Mouse (Mus musculus): ENCODE data around the gene Fam198b. TPM values are rescaled to one million over a fixed set of nuclear protein-coding genes. Genes with fewer than 3 reads are reported as not detected.

Fam198b gene
- polyA plus RNA-seq, 1 experiment = 3.0 TPM

DNA sequence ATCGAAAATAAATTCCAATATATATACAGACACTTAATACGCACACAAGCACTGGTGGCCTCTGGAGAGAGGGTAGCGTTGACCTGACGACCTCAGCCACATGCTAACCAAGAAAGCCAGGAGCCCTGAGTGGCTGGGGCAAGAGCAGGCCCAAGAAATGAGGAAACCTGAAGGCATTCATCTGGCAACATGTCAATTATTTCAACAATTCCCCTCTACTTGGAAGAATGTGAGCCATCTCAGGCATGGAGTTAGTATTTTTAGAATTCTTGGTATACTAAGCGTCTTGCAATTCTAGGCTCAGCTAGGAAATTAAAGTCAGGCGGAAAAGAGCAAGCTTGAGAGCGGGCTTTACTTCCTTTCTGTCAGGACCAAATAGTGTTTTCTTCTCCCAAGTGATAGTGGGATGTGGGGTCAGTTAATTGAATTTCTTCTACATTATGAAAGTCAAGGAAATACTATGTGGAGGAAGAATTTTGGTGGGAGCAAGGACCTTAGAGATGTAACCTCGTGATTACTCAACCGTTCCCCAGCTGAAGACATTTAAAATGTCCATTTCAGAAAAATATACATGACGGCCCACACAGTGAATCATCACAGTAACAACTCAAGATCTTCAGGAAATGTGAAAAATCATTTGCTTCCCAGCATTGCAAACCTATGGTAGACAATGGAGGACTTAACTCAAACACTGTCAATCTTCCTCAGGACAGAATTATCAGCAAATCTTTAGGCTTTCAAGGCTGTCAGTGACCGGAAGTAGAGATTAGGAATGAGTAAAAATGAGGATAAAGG is 93.5 kb downstream of the Fam198b start:
- DNase-seq (ENCODE audit: extremely low spot score in 1 of 2, low spot score in 1 of 2) = peak in 1 of 2 experiments; percentile 64

DNA sequence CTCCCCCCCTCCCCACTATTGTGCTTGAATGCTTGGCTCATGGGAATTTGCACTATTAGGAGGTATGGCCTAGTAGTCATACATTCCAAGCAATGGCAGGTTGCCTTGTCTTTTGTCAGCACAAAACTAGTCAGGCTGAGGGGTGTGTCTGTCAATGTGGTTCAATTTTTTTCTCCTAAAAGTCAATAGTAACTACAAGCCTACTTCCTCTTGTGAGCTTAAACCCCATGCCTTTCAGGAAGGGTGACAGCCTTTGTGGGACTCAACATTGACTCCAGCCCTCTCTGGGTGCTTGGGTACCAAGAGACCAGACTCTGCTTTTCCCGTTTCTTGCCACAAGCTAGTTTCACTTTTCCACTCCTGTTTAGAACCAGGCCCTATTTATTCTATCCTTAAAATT is 96.4 kb downstream of the Fam198b start:
- DNase-seq (ENCODE audit: extremely low spot score in 1 of 2, low spot score in 1 of 2) = no peak

DNA sequence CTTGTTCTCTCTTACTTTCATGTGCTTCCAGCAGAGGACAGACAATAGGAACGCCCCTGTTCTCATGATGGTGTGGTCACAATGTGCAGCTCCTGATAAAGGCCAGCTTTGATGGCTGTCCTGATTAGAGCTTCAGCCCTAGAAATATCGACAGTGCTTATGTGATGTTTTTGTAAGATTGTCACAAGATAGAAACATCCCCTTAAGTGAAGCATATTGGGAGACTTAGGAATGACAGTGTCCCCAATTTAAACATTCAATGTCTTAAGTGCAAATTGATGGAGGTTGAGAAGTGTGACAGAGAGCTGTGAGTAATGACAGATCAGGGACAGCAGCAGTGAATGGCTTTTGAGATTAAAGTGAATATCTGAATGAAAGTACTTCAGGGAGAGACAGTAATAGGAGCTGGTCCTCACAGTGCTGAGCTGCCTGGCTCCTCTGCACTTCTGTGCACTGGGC is 99.7 kb downstream of the Fam198b start:
- no peak for DNase-seq (ENCODE audit: extremely low spot score in 1 of 2, low spot score in 1 of 2)

GRCm38 (mm10) chr3:79984542-79984941 is 100.2 kb downstream of the Fam198b start:
- DNase-seq (ENCODE audit: extremely low spot score in 1 of 2, low spot score in 1 of 2) = no peak

- no peak for DNase-seq (ENCODE audit: extremely low spot score in 1 of 2, low spot score in 1 of 2)
Observed at GRCm38 (mm10) chr3:79989250-79989649, 104.9 kb downstream of the Fam198b start.

- no peak for DNase-seq (ENCODE audit: extremely low spot score in 1 of 2, low spot score in 1 of 2)
Observed at GRCm38 (mm10) chr3:79989911-79990310, 105.6 kb downstream of the Fam198b start.

DNA sequence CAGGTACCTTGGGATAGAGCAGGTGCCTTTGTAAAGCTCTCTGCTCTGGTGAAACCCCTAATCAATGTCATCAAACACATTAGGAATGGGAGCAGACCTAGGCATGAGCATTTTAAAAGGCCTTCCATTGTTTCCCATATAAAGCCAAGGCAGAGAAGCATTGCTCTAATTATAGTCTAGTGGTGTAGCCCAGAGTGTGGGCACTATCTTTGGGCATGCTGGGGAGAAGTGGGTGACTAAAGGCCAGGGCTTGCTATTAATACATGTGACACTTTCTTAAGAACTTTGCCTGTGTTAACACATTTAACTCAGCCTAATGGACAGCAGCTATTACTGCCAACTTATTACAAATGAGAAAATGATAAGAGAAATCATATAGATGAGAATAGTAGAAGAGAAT is 106.1 kb downstream of the Fam198b start:
- DNase-seq (ENCODE audit: extremely low spot score in 1 of 2, low spot score in 1 of 2) = no peak

DNA sequence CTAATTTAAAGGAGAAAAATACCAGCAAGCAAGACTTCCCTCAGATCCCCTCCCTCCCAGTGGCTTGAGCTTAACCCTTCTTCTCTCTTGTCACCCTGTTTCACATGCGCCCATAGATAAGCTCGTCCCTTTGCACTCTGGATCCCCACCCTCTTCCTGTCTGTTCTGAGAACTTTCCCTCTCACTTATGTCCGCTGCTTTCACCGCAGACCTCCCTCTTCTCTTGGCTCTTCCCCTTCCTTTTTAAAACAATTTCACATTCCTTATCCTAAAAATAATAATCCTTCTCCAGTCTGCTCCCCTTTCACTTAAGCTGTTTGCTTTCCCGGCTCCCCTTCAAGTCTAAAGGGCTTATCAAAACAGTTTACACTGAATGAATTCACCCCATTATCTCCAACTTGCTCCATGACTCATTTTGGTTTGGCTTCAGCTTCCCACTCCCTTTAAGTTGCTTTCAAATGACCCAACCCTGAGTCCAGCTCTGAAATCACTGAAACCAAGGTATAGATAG is 109.8 kb downstream of the Fam198b start:
- no peak for DNase-seq (ENCODE audit: extremely low spot score in 1 of 2, low spot score in 1 of 2)

DNA sequence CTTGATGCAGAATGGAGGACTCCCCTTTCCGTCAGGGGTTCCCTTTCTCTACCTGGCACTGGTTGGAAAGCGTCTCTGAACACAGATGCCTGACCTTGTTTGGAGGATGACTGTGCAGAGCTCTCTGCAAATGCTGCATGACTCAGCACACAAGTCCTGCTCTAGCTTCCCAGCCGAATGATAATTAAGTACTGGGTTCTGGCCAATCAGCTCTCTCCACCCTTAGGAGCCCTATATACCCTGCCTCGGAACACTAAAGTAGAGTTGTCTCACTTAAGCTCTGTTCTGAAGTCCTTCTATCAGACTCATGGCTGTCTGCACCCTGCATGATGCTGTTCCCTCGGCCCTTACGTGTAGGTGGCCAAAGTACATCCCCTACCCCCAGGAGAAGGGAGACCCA is 111.4 kb downstream of the Fam198b start:
- no peak for DNase-seq (ENCODE audit: extremely low spot score in 1 of 2, low spot score in 1 of 2)

Other genes with a start within 250 kb of the Fam198b start
- gene Rxfp1, start 146.7 kb upstream of the Fam198b start, polyA plus RNA-seq (2012; rRNA removed) = 9.5 and 11.8 TPM in 2 replicates
- 5.1 and 5.8 TPM in 2 replicates for gene Tmem144, start 31.8 kb upstream of the Fam198b start, polyA plus RNA-seq (2012; rRNA removed)

Data from frontal cortex, adult 2 months (tissue).